Mouse (Mus musculus) embryonic facial prominence, embryonic 14.5 days (tissue): Measurements from ENCODE around the gene Zbtb16. TPM values are rescaled to one million over a fixed set of nuclear protein-coding genes. Genes with fewer than 3 reads are reported as not detected.

ENCODE experiments used
- ATAC-seq: fragments of 200-750 bp; cut with Nextera tagmentation; 2 replicates; pipeline ENCODE4 v1.8.0; 2017; ENCODE audit warnings: low read depth, moderate number of reproducible peaks, moderate TSS enrichment
- DNase-seq: peaks from one replicate; pipeline ENCODE4 v3.0.0-alpha.2; 2015; ENCODE audit warnings: low spot score
- H3K27ac ChIP-seq: fragments of 300-500 bp; sonication (generic); replicated peaks from 2 replicates; pipeline ENCODE4 v1.5.1; 2014; ENCODE audit warnings: low read depth, mild to moderate bottlenecking, low read length, moderate library complexity
- H3K27me3 ChIP-seq: fragments of 300-500 bp; sonication (generic); replicated peaks from 2 replicates; pipeline ENCODE4 v1.6.1; 2014; ENCODE audit warnings: low read length; ENCODE audit not compliant: control insufficient read depth, insufficient read depth
- H3K36me3 ChIP-seq: fragments of 300-500 bp; sonication (generic); 2 replicates; pipeline ENCODE4 v1.6.1; 2014; ENCODE audit warnings: low read length, mixed read lengths; ENCODE audit not compliant: control insufficient read depth, insufficient read depth
- H3K4me1 ChIP-seq: fragments of 300-500 bp; sonication (generic); 2 replicates; pipeline ENCODE4 v1.6.1; 2014; ENCODE audit warnings: antibody characterized with exemption, low read length; ENCODE audit not compliant: control insufficient read depth, insufficient read depth
- H3K4me2 ChIP-seq: fragments of 300-500 bp; sonication (generic); 2 replicates; pipeline ENCODE4 v1.6.1; 2014; ENCODE audit warnings: low read depth, mild to moderate bottlenecking, low read length, moderate library complexity, mixed read lengths
- H3K4me3 ChIP-seq: fragments of 300-500 bp; sonication (generic); 2 replicates; pipeline ENCODE4 v1.5.1; 2014; ENCODE audit warnings: low read depth, mild to moderate bottlenecking, low read length
- H3K9ac ChIP-seq: fragments of 300-500 bp; sonication (generic); 2 replicates; pipeline ENCODE4 v1.6.1; 2014; ENCODE audit warnings: low read depth, mild to moderate bottlenecking, low read length, moderate library complexity, mixed read lengths
- H3K9me3 ChIP-seq: fragments of 300-500 bp; sonication (generic); 2 replicates; pipeline ENCODE4 v1.6.1; 2016; ENCODE audit warnings: low read length; ENCODE audit not compliant: control insufficient read depth
- WGBS: fragments of 180-500 bp; shearing (Covaris S2); extraction: QIAGEN DNeasy Blood & Tissue Kit; methylation state at CpG from one replicate; pipeline ENCODE4 v1.1.7; 2014; 5-methylcytosine and 5-hydroxymethylcytosine counted together
- polyA plus RNA-seq: library from polyadenylated mRNA; unstranded; fragments of >200 nt; fragmentation: Nextera tagmentation; extraction: Ambion mirVana; gene quantifications from 2 replicates; pipeline ENCODE4 v1.2.1, GENCODE M21; 2014

The Zbtb16 gene
- polyA plus RNA-seq, 1 experiment from 2014 or later: 4.1 TPM

DNA sequence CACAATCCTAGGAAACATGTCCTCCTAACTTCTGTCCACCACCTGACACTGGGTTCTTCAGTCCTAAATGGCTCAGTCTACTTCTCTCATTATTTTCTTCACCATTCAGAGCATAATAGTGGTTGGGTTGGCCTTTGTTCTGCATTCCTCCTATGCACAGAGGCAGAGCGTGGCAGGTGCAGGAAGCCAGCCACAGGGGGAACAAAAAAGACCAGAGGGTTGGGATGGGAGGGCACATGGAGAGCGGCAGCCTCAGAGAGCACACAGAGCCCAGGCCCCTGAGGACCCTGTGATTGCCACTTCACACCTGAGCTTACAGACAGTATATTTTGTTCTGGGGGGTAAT, 138.6 kb downstream of the Zbtb16 start:
- Histone ChIP-seq H3K4me2 (no peak overlapping the region), H3K9ac (no peak overlapping the region), H3K4me1 (no peaks in the 10 kb centered on the region), H3K27me3 (no peaks in the 10 kb centered on the region; the same call in 1 of the 2 replicates), H3K9me3 (no peaks in the 10 kb centered on the region), H3K36me3 (no peaks in the 10 kb centered on the region), H3K27ac (no peak overlapping the region), H3K4me3 (no peak overlapping the region)
- no peak for DNase-seq
- ATAC-seq: 0 out of 2 replicates have a peak, but pooled peaks have one; percentile 18
- WGBS: 64% methylated on average over 2 of the region's 2 CpGs

DNA sequence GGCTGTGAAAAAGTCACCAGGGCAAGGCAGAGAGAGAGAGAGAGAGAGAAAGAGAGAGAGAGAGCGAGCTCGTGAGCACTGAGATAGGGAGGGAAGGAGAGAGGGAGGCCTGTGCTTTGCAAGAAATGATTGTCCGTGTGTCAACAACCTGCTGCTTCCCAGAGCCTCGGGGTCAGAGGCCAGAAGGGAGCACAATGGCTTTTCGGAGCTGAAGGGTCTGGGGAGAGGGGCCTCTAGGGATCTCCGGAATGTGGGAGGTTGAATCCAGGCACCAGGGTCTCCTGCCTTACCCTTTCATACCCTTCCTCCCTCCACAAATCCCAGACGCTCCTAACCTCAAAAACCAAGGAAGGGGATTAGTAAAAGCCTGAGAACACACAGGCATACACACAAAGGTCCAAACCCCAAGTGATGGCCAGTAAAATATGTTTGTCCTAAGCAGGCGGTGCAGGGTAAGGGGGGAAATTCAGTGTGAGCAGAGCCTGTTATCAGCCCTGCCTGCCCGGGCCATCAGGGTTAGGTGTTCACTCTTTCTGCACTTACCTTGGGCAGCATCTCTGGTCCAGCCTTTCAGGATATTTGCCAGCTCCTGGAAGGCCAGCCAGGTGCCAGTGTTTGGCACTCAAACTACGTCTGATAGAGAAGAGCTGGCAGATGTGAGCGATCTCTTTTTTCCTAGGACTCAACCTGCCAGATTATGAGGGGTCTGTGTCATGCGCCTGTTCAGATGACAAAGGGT, 139.1 kb downstream of the Zbtb16 start:
- H3K9ac ChIP-seq: no peak overlapping the region
- H3K27ac ChIP-seq: no peak overlapping the region
- no peaks in the 10 kb centered on the region for H3K9me3 ChIP-seq
- DNase-seq (no peak), ATAC-seq (no peak)
- H3K4me3 ChIP-seq: no peak overlapping the region
- no peaks in the 10 kb centered on the region for H3K4me1 ChIP-seq
- H3K36me3 ChIP-seq: no peaks in the 10 kb centered on the region
- H3K4me2 ChIP-seq: no peak overlapping the region
- 43% methylated on average over 12 of the region's 12 CpGs for WGBS
- no peaks in the 10 kb centered on the region; the same call in 1 of the 2 replicates for H3K27me3 ChIP-seq

DNA sequence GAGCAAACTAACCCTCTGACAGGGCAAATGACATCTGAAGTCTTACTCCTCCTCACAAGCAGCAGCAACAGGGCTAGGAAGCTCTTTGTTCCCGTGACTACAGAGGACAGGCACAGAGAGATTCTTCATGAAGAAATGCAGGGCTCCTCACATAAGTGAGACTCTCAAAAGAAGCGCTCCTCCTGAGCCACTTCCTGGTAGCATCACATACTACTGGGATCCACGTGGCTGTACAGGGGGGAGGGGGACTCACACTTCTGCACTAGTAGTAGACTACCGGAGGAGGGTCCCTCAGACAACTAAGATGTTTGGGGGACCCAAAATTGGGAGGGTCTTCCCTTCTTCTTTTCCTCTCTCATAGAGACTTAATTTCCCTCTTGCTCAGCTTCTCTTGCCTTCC, 139.7 kb downstream of the Zbtb16 start:
- Histone ChIP-seq H3K27ac (no peak overlapping the region), H3K4me1 (no peaks in the 10 kb centered on the region), H3K27me3 (no peaks in the 10 kb centered on the region; the same call in 1 of the 2 replicates), H3K4me3 (no peak overlapping the region), H3K9ac (no peak overlapping the region), H3K9me3 (no peaks in the 10 kb centered on the region), H3K4me2 (no peak overlapping the region), H3K36me3 (no peaks in the 10 kb centered on the region)
- ATAC-seq (no peak), DNase-seq (no peak)
- 30% methylated on average over 4 of the region's 4 CpGs for WGBS

DNA sequence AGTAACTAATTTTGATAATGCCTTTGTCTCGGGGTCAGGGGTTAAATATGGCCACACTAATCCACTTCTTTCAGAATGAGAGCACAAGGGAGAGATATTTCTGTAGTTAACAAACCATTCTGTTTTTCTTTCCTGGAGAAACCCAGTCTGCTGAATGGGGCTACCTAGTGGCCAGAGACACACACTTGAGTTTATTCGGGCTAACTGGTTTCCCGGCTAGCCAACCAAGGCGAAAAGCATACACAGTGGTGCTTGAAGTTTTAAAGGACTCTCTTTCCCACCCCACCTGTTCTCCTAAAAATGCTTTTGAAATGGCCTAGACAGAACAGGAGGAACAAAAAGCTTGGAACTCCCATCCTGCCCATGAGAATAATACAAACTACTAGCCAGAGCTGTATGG, 140.2 kb downstream of the Zbtb16 start:
- Histone ChIP-seq H3K9me3 (no peaks in the 10 kb centered on the region), H3K4me3 (no peak overlapping the region), H3K4me1 (no peaks in the 10 kb centered on the region), H3K9ac (no peak overlapping the region), H3K4me2 (no peak overlapping the region), H3K27me3 (no peaks in the 10 kb centered on the region; the same call in 1 of the 2 replicates), H3K36me3 (no peaks in the 10 kb centered on the region), H3K27ac (no peak overlapping the region)
- DNase-seq (no peak), ATAC-seq (no peak)
- 70% methylated on average over 4 of the region's 4 CpGs for WGBS

DNA sequence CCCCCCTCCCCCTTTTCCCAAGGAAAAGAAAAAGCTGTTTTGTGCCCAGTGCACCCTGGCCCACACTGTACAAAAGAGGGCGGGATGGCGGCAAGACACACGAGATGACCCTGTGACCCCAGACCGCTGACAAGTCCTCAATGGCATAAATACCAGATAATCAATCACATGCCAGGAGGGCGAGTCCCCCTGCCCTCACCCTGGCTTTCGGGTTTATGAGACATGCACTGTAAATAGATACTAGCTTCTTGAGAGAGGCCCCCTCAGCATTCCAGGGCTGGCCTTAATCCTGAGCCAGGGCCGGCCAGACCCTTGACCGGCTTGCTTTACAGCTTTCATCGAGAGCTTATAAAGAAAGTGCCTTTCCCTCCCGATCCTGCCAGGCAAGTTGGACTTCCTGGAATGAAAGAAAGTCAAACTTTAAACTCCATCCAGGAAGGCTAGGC, 141.4 kb downstream of the Zbtb16 start:
- Histone ChIP-seq H3K4me3 (no peak overlapping the region), H3K36me3 (no peaks in the 10 kb centered on the region), H3K9me3 (no peaks in the 10 kb centered on the region), H3K27me3 (no peaks in the 10 kb centered on the region; the same call in 1 of the 2 replicates), H3K27ac (no peak overlapping the region), H3K4me1 (no peaks in the 10 kb centered on the region), H3K9ac (no peak overlapping the region), H3K4me2 (no peak overlapping the region)
- 11% methylated on average over 10 of the region's 10 CpGs for WGBS
- DNase-seq (peak; percentile 24), ATAC-seq (no peak)

DNA sequence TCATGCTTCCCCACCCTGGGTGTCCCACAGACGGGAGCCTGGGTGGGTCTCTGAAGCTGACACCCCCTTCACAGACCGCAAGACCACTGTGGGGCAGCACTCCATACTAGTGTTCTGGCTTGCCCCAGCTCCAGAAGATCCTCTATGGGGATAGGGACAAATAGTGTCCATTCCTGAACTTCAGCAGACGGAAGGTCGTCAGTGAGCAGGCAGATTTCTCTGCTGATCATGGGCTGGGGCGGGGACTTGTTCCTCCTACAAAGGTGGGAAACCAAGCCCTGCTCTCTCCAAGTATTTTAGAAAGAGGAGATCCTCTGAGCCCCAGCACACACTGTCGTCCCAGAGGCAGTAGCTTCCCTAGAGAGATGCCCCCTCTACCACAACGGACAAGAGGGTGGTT, 142.3 kb downstream of the Zbtb16 start:
- Histone ChIP-seq H3K27ac (no peak overlapping the region), H3K9ac (no peak overlapping the region), H3K27me3 (no peaks in the 10 kb centered on the region; the same call in 1 of the 2 replicates), H3K4me2 (no peak overlapping the region), H3K36me3 (no peaks in the 10 kb centered on the region), H3K4me1 (no peaks in the 10 kb centered on the region), H3K4me3 (no peak overlapping the region), H3K9me3 (no peaks in the 10 kb centered on the region)
- no peak for ATAC-seq
- no peak for DNase-seq
- 59% methylated on average over 7 of the region's 7 CpGs for WGBS

DNA sequence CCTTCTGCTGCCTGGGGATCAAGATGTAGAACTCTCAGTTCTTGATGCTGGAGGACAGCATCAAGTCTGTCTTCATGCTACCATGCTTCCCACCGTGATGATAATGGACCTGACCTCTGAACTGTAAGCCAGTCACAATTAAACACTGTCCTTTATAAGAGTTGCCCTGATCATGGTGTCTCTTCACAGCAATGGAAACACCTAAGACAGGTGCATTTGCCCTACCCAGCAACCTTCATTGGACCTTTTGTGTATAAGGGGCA, 146.4 kb downstream of the Zbtb16 start:
- no peaks in the 10 kb centered on the region; the same call in 1 of the 2 replicates for H3K27me3 ChIP-seq
- H3K9ac ChIP-seq: no peak overlapping the region
- H3K9me3 ChIP-seq: no peaks in the 10 kb centered on the region
- H3K4me2 ChIP-seq: no peak overlapping the region
- H3K27ac ChIP-seq: no peak overlapping the region
- DNase-seq (no peak), ATAC-seq (no peak)
- 88% methylated on average over 1 of the region's 1 CpGs for WGBS
- no peaks in the 10 kb centered on the region for H3K4me1 ChIP-seq
- H3K36me3 ChIP-seq: no peaks in the 10 kb centered on the region
- H3K4me3 ChIP-seq: no peak overlapping the region

DNA sequence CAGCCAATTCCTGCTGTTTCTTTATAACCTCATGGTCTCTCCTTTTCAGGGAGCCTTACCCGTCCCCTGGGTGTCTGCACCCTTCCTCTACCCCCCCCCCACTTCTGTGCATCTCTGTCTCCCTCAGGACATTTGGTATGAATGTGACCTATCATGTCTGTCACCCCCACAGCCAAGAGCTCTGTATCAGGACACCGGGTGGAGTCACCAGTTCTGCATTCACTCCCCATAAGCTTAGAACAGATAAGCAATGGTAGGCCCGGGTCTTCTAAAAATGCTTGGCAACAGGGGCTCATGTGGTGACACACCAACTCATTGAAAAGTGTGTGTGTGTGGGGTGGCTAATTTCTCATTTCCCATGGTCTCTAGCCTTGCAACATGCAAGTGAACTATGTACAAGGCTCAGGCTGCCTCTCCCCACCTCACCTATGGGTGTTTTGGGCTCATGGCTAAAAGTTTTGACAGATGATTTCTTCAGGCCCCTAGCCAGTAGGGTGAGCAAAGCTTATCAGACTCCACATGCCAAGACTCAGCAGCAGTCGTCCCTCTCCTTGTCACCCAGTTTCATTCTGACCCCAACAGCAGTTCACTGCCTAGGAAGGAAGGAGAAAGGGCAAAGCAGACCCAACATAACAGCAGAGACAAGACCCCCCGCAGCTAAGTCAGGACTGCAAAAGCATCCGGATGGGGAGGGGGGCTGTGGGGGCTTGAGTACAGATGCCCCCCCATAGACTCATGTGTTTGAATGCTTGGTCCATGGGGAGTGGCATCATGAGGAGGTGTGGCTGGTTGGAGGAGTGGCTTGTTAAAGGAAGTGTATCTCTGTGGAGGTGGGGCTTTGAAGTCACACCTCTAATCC, 146.9 kb downstream of the Zbtb16 start:
- WGBS: 80% methylated on average over 6 of the region's 6 CpGs
- Histone ChIP-seq H3K4me2 (no peak overlapping the region), H3K9me3 (no peaks in the 10 kb centered on the region), H3K27ac (no peak overlapping the region), H3K9ac (no peak overlapping the region), H3K27me3 (no peaks in the 10 kb centered on the region; the same call in 1 of the 2 replicates), H3K36me3 (no peaks in the 10 kb centered on the region), H3K4me3 (no peak overlapping the region), H3K4me1 (no peaks in the 10 kb centered on the region)
- ATAC-seq: no peak
- no peak for DNase-seq
